Mouse (Mus musculus) testis, adult 2 months (tissue): ENCODE data around the gene Zdhhc14.

Experiments used
- CTCF ChIP-seq: fragments of 200-500 bp; IDR thresholded peaks from 2 replicates; pipeline ENCODE4 v1.5.1; 2012; ENCODE audit warnings: low read depth, mild to moderate bottlenecking, inconsistent platforms, low read length, moderate library complexity; ENCODE audit not compliant: control insufficient read depth, insufficient read depth, insufficient replicate concordance
- POLR2A ChIP-seq: fragments of 200-500 bp; IDR thresholded peaks from 2 replicates; pipeline ENCODE4 v1.6.1; 2012; ENCODE audit warnings: low read depth, mild to moderate bottlenecking, inconsistent platforms, low read length, moderate library complexity; ENCODE audit not compliant: control insufficient read depth

- TF ChIP-seq CTCF: no peak
- no peak; the same call in 1 of the 2 replicates for TF ChIP-seq POLR2A
Measured at GRCm38 (mm10) chr17:5626402-5626801, 134.0 kb downstream of the Zdhhc14 start.
